Mouse (Mus musculus) ES-Bruce4 (cell line): Measurements from ENCODE around the gene Zfp524.

Experiments used
- CTCF ChIP-seq: IDR thresholded peaks from one replicate; pipeline ENCODE4 v1.8.1; 2011; ENCODE audit warnings: low read depth, low read length
- POLR2A ChIP-seq: IDR thresholded peaks from one replicate; pipeline ENCODE4 v1.8.1; 2011; ENCODE audit warnings: low read length; ENCODE audit not compliant: insufficient read depth

DNA sequence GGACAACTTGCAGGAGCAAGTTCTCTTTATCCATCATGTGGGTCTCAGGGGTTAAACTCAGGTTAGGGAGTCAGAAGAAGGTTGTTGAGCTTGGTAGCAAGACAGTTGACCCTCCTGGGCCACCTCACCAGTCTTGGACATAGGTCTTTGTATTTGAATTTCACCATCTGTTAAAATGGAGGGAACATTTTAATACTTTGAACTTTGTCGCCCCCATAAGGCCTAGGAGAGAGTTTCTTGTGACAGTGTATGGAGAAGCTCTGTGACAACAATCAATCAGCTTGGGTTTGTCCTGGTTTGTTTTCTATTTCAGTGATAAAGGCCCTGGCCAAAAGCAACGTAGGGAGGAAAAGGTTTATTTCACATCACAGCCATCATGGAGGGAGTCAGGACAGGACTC lies 33.1 kb downstream of the Zfp524 start:
- TF ChIP-seq CTCF (no peak), POLR2A (no peak)
